Mouse (Mus musculus): ENCODE data around the gene D17Wsu92e. TPM values are rescaled to one million over a fixed set of nuclear protein-coding genes. Genes with fewer than 3 reads are reported as not detected.
"Not testable (repeated sequence)": the region's sequence is repeated elsewhere in the genome, so short reads cannot be mapped to it uniquely, and the experiment has no call there.

D17Wsu92e gene
- polyA plus RNA-seq, 1 experiment = 111 TPM

GRCm38 (mm10) chr17:27856265-27856797 lies 35.9 kb upstream of the D17Wsu92e start, which contains the start of gene Uhrf1bp1:
Gene Uhrf1bp1, plus strand, starts transcription at chr17:27856441.
- Histone ChIP-seq H3K27me3 (ENCODE audit: control insufficient read depth, insufficient read depth, low read length) (no peaks in the 10 kb centered on the region), H3K4me1 (ENCODE audit: control insufficient read depth, insufficient read depth, low read length) (peaks cover 5% of the 10 kb centered on the region), H3K36me3 (ENCODE audit: control insufficient read depth, insufficient read depth, low read length) (no peaks in the 10 kb centered on the region; the same call in 1 of the 2 replicates), H3K27ac (ENCODE audit: control insufficient read depth, insufficient read depth, low read depth, low read length) (peak within 1 kb of the TSS; percentile 70), H3K4me3 (ENCODE audit: control insufficient read depth, low read depth, low read length) (peak within 1 kb of the TSS; percentile 92)
- TF ChIP-seq CTCF (IDR thresholded peaks at IDR 0.05; ENCODE audit: control insufficient read depth, insufficient read depth, insufficient replicate concordance, low read depth, low read length) = no peak
- peak; percentile 37 for TF ChIP-seq POLR2A (IDR thresholded peaks at IDR 0.05; ENCODE audit: control insufficient read depth, low read depth, low read length)

GRCm38 (mm10) chr17:27851076-27851475 lies 30.6 kb upstream of the D17Wsu92e start:
- Histone ChIP-seq H3K27me3 (ENCODE audit: control insufficient read depth, insufficient read depth, low read length) (no peaks in the 10 kb centered on the region), H3K27ac (ENCODE audit: control insufficient read depth, insufficient read depth, low read depth, low read length) (no peak overlapping the region), H3K4me3 (ENCODE audit: control insufficient read depth, low read depth, low read length) (no peak overlapping the region), H3K36me3 (ENCODE audit: control insufficient read depth, insufficient read depth, low read length) (peaks cover 4% of the 10 kb centered on the region; the same call in 1 of the 2 replicates), H3K4me1 (ENCODE audit: control insufficient read depth, insufficient read depth, low read length) (no peaks in the 10 kb centered on the region)
- TF ChIP-seq POLR2A (IDR thresholded peaks at IDR 0.05; ENCODE audit: control insufficient read depth, low read depth, low read length) (no peak), CTCF (IDR thresholded peaks at IDR 0.05; ENCODE audit: control insufficient read depth, insufficient read depth, insufficient replicate concordance, low read depth, low read length) (no peak)

GRCm38 (mm10) chr17:27848351-27848750 lies 27.9 kb upstream of the D17Wsu92e start:
- Histone ChIP-seq H3K36me3 (ENCODE audit: control insufficient read depth, insufficient read depth, low read length) (peaks cover 4% of the 10 kb centered on the region), H3K4me1 (ENCODE audit: control insufficient read depth, insufficient read depth, low read length) (no peaks in the 10 kb centered on the region), H3K4me3 (ENCODE audit: control insufficient read depth, low read depth, low read length) (no peak overlapping the region), H3K27me3 (ENCODE audit: control insufficient read depth, insufficient read depth, low read length) (no peaks in the 10 kb centered on the region), H3K27ac (ENCODE audit: control insufficient read depth, insufficient read depth, low read depth, low read length) (no peak overlapping the region)
- TF ChIP-seq CTCF (IDR thresholded peaks at IDR 0.05; ENCODE audit: control insufficient read depth, insufficient read depth, insufficient replicate concordance, low read depth, low read length) (no peak), POLR2A (IDR thresholded peaks at IDR 0.05; ENCODE audit: control insufficient read depth, low read depth, low read length) (no peak)

- peak; percentile 95 for TF ChIP-seq POLR2A (IDR thresholded peaks at IDR 0.05; ENCODE audit: control insufficient read depth, low read depth, low read length)
- no peak for TF ChIP-seq CTCF (IDR thresholded peaks at IDR 0.05; ENCODE audit: control insufficient read depth, insufficient read depth, insufficient replicate concordance, low read depth, low read length)
Observed at GRCm38 (mm10) chr17:27839469-27840252, 19.2 kb upstream of the D17Wsu92e start.

GRCm38 (mm10) chr17:27837850-27838249 lies 17.4 kb upstream of the D17Wsu92e start, which contains the start of gene Snrpc:
Gene Snrpc, plus strand, starts transcription at chr17:27838150.
- not testable (repeated sequence) for H3K4me1 ChIP-seq (ENCODE audit: control insufficient read depth, insufficient read depth, low read length); H3K27ac ChIP-seq (ENCODE audit: control insufficient read depth, insufficient read depth, low read depth, low read length); H3K36me3 ChIP-seq (ENCODE audit: control insufficient read depth, insufficient read depth, low read length); H3K4me3 ChIP-seq (ENCODE audit: control insufficient read depth, low read depth, low read length); H3K27me3 ChIP-seq (ENCODE audit: control insufficient read depth, insufficient read depth, low read length)

More at GRCm38 (mm10) chr17:27839469-27840252, 19.2 kb upstream of the D17Wsu92e start:
- Histone ChIP-seq H3K4me1 (ENCODE audit: control insufficient read depth, insufficient read depth, low read length) (no peaks in the 10 kb centered on the region), H3K27me3 (ENCODE audit: control insufficient read depth, insufficient read depth, low read length) (no peaks in the 10 kb centered on the region), H3K36me3 (ENCODE audit: control insufficient read depth, insufficient read depth, low read length) (no peaks in the 10 kb centered on the region; the same call in 1 of the 2 replicates), H3K4me3 (ENCODE audit: control insufficient read depth, low read depth, low read length) (peak overlapping the region; percentile 92), H3K27ac (ENCODE audit: control insufficient read depth, insufficient read depth, low read depth, low read length) (peak overlapping the region; percentile 84)

- TF ChIP-seq POLR2A (IDR thresholded peaks at IDR 0.05; ENCODE audit: control insufficient read depth, low read depth, low read length) = no peak
- TF ChIP-seq CTCF (IDR thresholded peaks at IDR 0.05; ENCODE audit: control insufficient read depth, insufficient read depth, insufficient replicate concordance, low read depth, low read length) = peak; percentile 22; the same call in 1 of the 2 replicates
- Histone ChIP-seq H3K27me3 (ENCODE audit: control insufficient read depth, insufficient read depth, low read length) (no peaks in the 10 kb centered on the region), H3K27ac (ENCODE audit: control insufficient read depth, insufficient read depth, low read depth, low read length) (no peak overlapping the region), H3K4me3 (ENCODE audit: control insufficient read depth, low read depth, low read length) (no peak overlapping the region), H3K4me1 (ENCODE audit: control insufficient read depth, insufficient read depth, low read length) (no peaks in the 10 kb centered on the region; the same call in 1 of the 2 replicates), H3K36me3 (ENCODE audit: control insufficient read depth, insufficient read depth, low read length) (no peaks in the 10 kb centered on the region)
Observed at GRCm38 (mm10) chr17:27830411-27830810, 10.0 kb upstream of the D17Wsu92e start.

- Histone ChIP-seq H3K4me1 (ENCODE audit: control insufficient read depth, insufficient read depth, low read length) (no peaks in the 10 kb centered on the region; the same call in 1 of the 2 replicates), H3K36me3 (ENCODE audit: control insufficient read depth, insufficient read depth, low read length) (no peaks in the 10 kb centered on the region), H3K27me3 (ENCODE audit: control insufficient read depth, insufficient read depth, low read length) (no peaks in the 10 kb centered on the region), H3K27ac (ENCODE audit: control insufficient read depth, insufficient read depth, low read depth, low read length) (no peak overlapping the region), H3K4me3 (ENCODE audit: control insufficient read depth, low read depth, low read length) (no peak overlapping the region)
- TF ChIP-seq POLR2A (IDR thresholded peaks at IDR 0.05; ENCODE audit: control insufficient read depth, low read depth, low read length) = no peak
- no peak for TF ChIP-seq CTCF (IDR thresholded peaks at IDR 0.05; ENCODE audit: control insufficient read depth, insufficient read depth, insufficient replicate concordance, low read depth, low read length)
Observed at GRCm38 (mm10) chr17:27827511-27827910, 7.1 kb upstream of the D17Wsu92e start.

Data from testis, adult 2 months (tissue).